Mouse (Mus musculus): ENCODE data around the gene 1700010B08Rik.

GRCm38 (mm10) chr2:173687363-173687762, 31.9 kb upstream of the 1700010B08Rik start:
- TF ChIP-seq POLR2A (IDR thresholded peaks at IDR 0.05; ENCODE audit: low read depth, low read length) (no peak), CTCF (conservative IDR thresholded peaks at IDR 0.05; ENCODE audit: insufficient read depth, insufficient read length, low read depth, low read length) (no peak)
